Mouse (Mus musculus) Muller cell, postnatal 12 days (primary cell): Measurements from ENCODE around the gene Pcdh15.

Source experiments
- DNase-seq: peaks from one replicate; pipeline ENCODE4 v3.0.0-alpha.2; 2015; ENCODE audit errors: inconsistent ontology term

The Pcdh15 gene

DNA sequence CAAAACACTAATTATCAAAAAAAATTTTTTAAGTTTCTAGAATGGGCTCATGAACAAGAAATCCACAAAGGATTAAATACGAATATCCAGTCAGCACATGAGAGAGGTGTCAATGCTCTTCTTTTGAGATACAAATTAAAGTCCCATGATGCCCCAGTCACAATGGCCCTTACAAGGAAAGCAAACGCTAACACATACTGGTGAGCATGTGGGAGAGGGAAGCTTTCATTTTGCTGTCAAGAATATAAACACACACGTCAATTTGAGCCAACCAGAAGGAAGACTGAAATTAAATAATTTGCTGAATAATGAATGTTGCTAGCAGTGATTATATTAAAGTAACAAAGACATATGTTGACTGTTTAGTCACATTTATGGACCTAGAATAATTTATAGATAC lies 1470.5 kb downstream of the Pcdh15 start:
- no peak for DNase-seq

DNA sequence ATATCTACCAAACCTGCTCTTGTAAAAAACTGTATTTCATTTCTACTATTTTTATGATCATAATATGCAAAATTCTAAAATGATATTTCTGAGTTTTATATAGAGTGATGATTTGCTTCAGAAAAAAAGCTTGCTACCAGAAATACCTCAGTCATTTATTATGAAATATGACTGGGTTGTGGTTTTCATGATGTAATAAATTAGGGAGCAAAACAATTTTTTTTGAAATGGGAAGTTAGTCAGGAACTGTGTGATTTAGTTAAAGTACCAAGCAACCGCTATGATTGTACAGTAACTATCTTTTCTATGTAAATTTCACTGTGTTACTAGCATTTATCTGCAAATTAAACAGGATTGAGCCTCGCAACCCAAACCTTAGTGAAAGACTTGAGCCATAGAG lies 1480.8 kb downstream of the Pcdh15 start:
- DNase-seq = no peak

GRCm38 (mm10) chr10:74591799-74592198 lies 1492.7 kb downstream of the Pcdh15 start:
- no peak for DNase-seq

GRCm38 (mm10) chr10:74607683-74608082 lies 1508.5 kb downstream of the Pcdh15 start:
- no peak for DNase-seq

DNA sequence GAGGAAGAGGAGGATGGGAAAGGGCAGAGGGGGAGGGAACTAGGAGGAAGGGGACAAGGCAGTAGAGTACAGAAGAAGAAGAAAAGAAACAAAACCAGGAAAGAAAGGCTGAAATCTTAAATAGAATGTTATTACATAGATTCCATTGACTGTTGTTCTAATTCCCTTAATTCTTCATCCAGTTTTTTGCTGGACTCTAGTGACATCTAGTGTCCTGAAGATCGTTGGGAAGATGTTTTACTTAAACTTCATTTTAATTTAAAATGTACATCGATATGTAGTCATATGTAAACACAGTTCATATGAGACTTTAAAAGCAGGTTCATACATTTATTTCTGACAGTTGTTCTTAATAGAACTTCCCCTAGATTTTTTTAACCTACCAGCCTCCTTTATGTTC lies 1522.7 kb downstream of the Pcdh15 start:
- peak; percentile 38 for DNase-seq

GRCm38 (mm10) chr10:74625715-74626114 lies 1526.6 kb downstream of the Pcdh15 start:
- DNase-seq = no peak

DNA sequence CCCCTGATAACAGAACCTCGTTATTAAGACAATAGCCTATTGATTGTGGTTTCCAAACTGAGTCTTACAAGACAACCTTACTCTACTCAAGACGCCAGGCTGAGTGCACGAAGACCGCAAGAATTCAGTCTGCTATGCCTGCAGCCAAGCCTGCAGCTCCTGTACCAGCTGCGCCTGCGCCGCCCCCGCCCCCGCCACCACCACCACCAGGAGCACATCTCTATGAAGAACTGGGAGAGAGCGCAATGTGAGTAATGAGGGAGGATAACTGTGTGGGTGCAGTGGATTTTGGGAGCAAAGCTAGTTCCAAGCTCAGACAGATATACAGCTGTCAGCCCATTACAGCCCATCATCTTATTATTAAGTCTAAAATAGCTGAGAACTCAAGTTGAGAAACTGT lies 1527.5 kb downstream of the Pcdh15 start:
- DNase-seq = peak; percentile 13

GRCm38 (mm10) chr10:74631314-74631713 lies 1532.2 kb downstream of the Pcdh15 start:
- no peak for DNase-seq

DNA sequence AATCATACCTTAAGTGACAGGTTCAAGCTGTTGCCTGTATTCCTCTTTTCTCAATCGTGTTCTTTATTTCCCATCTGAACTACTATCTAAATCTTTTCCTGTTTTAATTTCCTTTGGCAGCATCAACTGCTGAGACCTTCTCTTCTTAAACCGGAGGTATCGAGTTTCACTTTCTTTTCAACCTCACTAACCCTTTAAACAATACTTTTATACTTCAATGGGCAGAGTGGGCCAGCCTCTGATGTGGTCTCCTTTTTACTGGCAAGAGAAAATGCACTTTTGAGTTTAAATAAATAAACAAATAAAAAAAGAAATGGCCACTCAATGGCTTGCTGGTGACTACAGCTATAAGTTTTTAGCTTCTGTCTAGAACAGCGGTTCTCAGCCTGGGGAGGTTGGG lies 1537.9 kb downstream of the Pcdh15 start:
- DNase-seq = no peak

- no peak for DNase-seq
These were observed 1543.0 kb downstream of the Pcdh15 start for GRCm38 (mm10) chr10:74642125-74642524.

DNA sequence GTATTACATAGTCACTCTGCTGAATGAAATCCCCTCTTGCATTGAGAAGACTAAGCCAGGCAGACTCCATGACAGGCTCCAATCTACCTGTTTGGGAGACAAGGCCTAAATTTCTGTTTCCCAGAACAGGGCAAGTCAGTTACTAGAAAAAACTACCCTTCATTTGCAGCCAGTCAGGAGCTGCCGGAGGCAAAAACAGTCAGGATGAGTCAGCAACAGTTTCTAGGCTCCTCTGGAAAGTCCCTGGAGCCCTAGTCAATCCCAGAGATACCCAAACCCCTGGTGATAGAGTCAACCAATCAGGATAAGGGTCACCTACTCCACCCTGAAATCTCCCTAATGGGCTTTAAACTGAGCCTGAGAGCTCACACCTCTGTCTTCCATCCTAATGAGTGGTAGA lies 1564.0 kb downstream of the Pcdh15 start:
- DNase-seq = peak; percentile 14

DNA sequence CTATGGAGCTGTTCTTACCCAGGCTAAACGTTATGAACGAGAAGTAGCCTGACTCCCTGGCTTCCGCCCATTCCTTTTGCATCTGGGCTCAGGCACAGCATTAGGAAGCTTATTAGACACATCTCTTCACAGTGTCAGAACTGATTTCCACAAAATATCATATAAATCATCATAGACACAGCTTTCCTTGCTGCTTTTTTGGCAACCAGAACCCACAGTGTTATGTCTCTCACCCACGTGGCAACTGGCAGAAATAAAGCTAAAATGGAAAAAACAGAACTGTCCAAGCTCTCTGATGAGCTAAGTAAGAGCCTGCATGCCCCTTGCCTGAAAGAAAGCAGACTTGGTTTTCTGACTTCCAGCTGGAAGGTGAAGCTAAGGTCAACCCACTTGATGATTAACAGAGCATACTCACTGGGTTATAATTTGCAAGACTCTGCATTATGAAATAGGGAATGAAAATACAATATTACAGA lies 1580.9 kb downstream of the Pcdh15 start:
- peak; percentile 52 for DNase-seq

DNA sequence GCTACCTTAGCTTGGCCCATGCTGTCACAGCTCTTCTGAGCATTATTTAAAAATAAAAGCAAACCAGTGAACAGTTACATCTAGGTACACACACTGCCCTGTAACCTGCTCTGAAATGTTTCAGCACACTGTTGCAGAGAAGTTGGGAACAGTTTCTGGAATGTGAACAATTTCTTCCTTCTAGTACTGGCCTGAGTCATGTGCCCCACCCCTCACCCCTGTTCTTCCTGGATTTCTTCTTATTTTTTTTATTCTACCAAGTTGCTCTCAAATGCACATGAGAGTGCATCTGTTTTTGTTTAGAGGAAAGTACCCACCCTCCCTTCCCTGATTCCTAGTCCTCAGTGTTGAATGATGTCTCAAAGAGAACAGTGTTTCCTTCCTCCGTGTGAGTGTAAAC lies 1581.4 kb downstream of the Pcdh15 start:
- DNase-seq = peak; percentile 61
